Mouse (Mus musculus) Muller cell, postnatal 12 days (primary cell): Measurements from ENCODE around the gene Lypd6.

Experiments used
- DNase-seq: peaks from one replicate; pipeline ENCODE4 v3.0.0-alpha.2; 2015; ENCODE audit errors: inconsistent ontology term

Lypd6 gene

GRCm38 (mm10) chr2:50110167-50110566 lies 43.9 kb downstream of the Lypd6 start:
- DNase-seq, result peak; percentile 43

- DNase-seq, result no peak
These were observed 44.9 kb downstream of the Lypd6 start for GRCm38 (mm10) chr2:50111169-50111568.

GRCm38 (mm10) chr2:50111609-50112008 lies 45.4 kb downstream of the Lypd6 start:
- DNase-seq, result no peak

GRCm38 (mm10) chr2:50112427-50112826 lies 46.2 kb downstream of the Lypd6 start:
- DNase-seq, result no peak

- DNase-seq, result no peak
These were observed 52.9 kb downstream of the Lypd6 start for GRCm38 (mm10) chr2:50119101-50119500.

- DNase-seq, result no peak
These were observed 54.6 kb downstream of the Lypd6 start for GRCm38 (mm10) chr2:50120839-50121238.

- DNase-seq, result no peak
These were observed 57.1 kb downstream of the Lypd6 start for GRCm38 (mm10) chr2:50123376-50123775.

GRCm38 (mm10) chr2:50127513-50128175 lies 61.4 kb downstream of the Lypd6 start:
- DNase-seq, result peak; percentile 45

GRCm38 (mm10) chr2:50128322-50129277 lies 62.4 kb downstream of the Lypd6 start:
- no peak for DNase-seq

- no peak for DNase-seq
These were observed 64.4 kb downstream of the Lypd6 start for GRCm38 (mm10) chr2:50130674-50131073.

GRCm38 (mm10) chr2:50143672-50144071 lies 77.4 kb downstream of the Lypd6 start:
- no peak for DNase-seq

- DNase-seq, result no peak
These were observed 81.1 kb downstream of the Lypd6 start for GRCm38 (mm10) chr2:50147308-50147707.

GRCm38 (mm10) chr2:50149257-50150202 lies 83.3 kb downstream of the Lypd6 start:
- no peak for DNase-seq

- DNase-seq, result no peak
These were observed 84.0 kb downstream of the Lypd6 start for GRCm38 (mm10) chr2:50150203-50150590.

- DNase-seq, result no peak
These were observed 84.6 kb downstream of the Lypd6 start for GRCm38 (mm10) chr2:50150816-50151215.

- DNase-seq, result peak; percentile 87
These were observed 85.2 kb downstream of the Lypd6 start for GRCm38 (mm10) chr2:50151401-50151800.

- no peak for DNase-seq
These were observed 85.7 kb downstream of the Lypd6 start for GRCm38 (mm10) chr2:50151879-50152278.

- DNase-seq, result peak; percentile 63
These were observed 89.8 kb downstream of the Lypd6 start for GRCm38 (mm10) chr2:50156009-50156408.

- DNase-seq, result no peak
These were observed 93.8 kb downstream of the Lypd6 start for GRCm38 (mm10) chr2:50160069-50160468.

GRCm38 (mm10) chr2:50163608-50164007 lies 97.4 kb downstream of the Lypd6 start:
- DNase-seq, result no peak

- no peak for DNase-seq
These were observed 99.0 kb downstream of the Lypd6 start for GRCm38 (mm10) chr2:50165277-50165676.

- no peak for DNase-seq
These were observed 99.9 kb downstream of the Lypd6 start for GRCm38 (mm10) chr2:50166082-50166481.
